Mouse (Mus musculus): ENCODE data around the gene Fbxw27. TPM values are rescaled to one million over a fixed set of nuclear protein-coding genes. Genes with fewer than 3 reads are reported as not detected.
A peak's percentile ranks its signal among the peaks of the same experiment; 100 is the strongest.
"Not testable (repeated sequence)": the region's sequence is repeated elsewhere in the genome, so short reads cannot be mapped to it uniquely, and the experiment has no call there.

Gene Fbxw27
- total RNA-seq (2014; rRNA removed) (not detected in 2 replicates), polyA plus RNA-seq (2015; fragmentation: Nextera tagmentation; extraction: Ambion mirVana) (not detected in 2 replicates)

GRCm38 (mm10) chr9:109790570-109790969 is at the start of gene Fbxw27:
TSS of gene Fbxw27 (minus strand) at chr9:109790670.
- not testable (repeated sequence) for ATAC-seq; H3K9me3 ChIP-seq (ENCODE audit: low read length); H3K27ac ChIP-seq; H3K9ac ChIP-seq (replicated peaks; ENCODE audit: low read length); H3K27me3 ChIP-seq (ENCODE audit: insufficient read depth, low read length); H3K4me2 ChIP-seq (ENCODE audit: low read depth, low read length); H3K4me1 ChIP-seq (ENCODE audit: insufficient read depth, low read length); H3K4me3 ChIP-seq (ENCODE audit: low read length); DNase-seq (ENCODE audit: low spot score); H3K36me3 ChIP-seq (ENCODE audit: insufficient read depth, low read length)
- WGBS: 81% methylated on average over 4 of the region's 4 CpGs

- DNase-seq (ENCODE audit: low spot score) (no peak), ATAC-seq (peak; percentile 46)
- H3K4me3 ChIP-seq (ENCODE audit: low read length): peak overlapping the region; percentile 67
- H3K9me3 ChIP-seq (ENCODE audit: low read length): no peaks in the 10 kb centered on the region
- H3K4me1 ChIP-seq (ENCODE audit: insufficient read depth, low read length): no peaks in the 10 kb centered on the region; the same call in 1 of the 2 replicates
- H3K9ac ChIP-seq (replicated peaks; ENCODE audit: low read length): peak overlapping the region; percentile 71
- no peaks in the 10 kb centered on the region for H3K36me3 ChIP-seq (ENCODE audit: insufficient read depth, low read length)
- H3K27ac ChIP-seq: peak overlapping the region; percentile 87
- peak overlapping the region; percentile 98 for H3K4me2 ChIP-seq (ENCODE audit: low read depth, low read length)
- no peak for TF ChIP-seq CTCF (IDR thresholded peaks at IDR 0.05; ENCODE audit: low read depth)
- 8% methylated on average over 6 of the region's 6 CpGs for WGBS
- no peaks in the 10 kb centered on the region for H3K27me3 ChIP-seq (ENCODE audit: insufficient read depth, low read length)
These were observed 42.6 kb upstream of the Fbxw27 start for GRCm38 (mm10) chr9:109833088-109833412.

GRCm38 (mm10) chr9:109832391-109833087 is 42.1 kb upstream of the Fbxw27 start, which contains the start of gene Nme6:
TSS of gene Nme6 (plus strand) at chr9:109832749.
- peak within 1 kb of the TSS; percentile 87 for H3K27ac ChIP-seq
- peak; percentile 98 for ATAC-seq
- DNase-seq (ENCODE audit: low spot score): peak; percentile 92
- H3K4me1 ChIP-seq (ENCODE audit: insufficient read depth, low read length): no peaks in the 10 kb centered on the region; the same call in 1 of the 2 replicates
- TF ChIP-seq CTCF (IDR thresholded peaks at IDR 0.05; ENCODE audit: low read depth): peak; percentile 85
- no peaks in the 10 kb centered on the region for H3K36me3 ChIP-seq (ENCODE audit: insufficient read depth, low read length)
- H3K27me3 ChIP-seq (ENCODE audit: insufficient read depth, low read length): no peaks in the 10 kb centered on the region
- H3K9me3 ChIP-seq (ENCODE audit: low read length): no peaks in the 10 kb centered on the region
- WGBS: under 1% methylated on average over 32 of the region's 32 CpGs
- H3K9ac ChIP-seq (replicated peaks; ENCODE audit: low read length): peak within 1 kb of the TSS; percentile 71
- peak within 1 kb of the TSS; percentile 67 for H3K4me3 ChIP-seq (ENCODE audit: low read length)
- peak within 1 kb of the TSS; percentile 98 for H3K4me2 ChIP-seq (ENCODE audit: low read depth, low read length)

GRCm38 (mm10) chr9:109826181-109826580 is 35.7 kb upstream of the Fbxw27 start:
- WGBS: 81% methylated on average over 5 of the region's 5 CpGs
- H3K9me3 ChIP-seq (ENCODE audit: low read length): no peaks in the 10 kb centered on the region
- no peak overlapping the region for H3K9ac ChIP-seq (replicated peaks; ENCODE audit: low read length)
- DNase-seq (ENCODE audit: low spot score) (no peak), ATAC-seq (no peak)
- H3K27me3 ChIP-seq (ENCODE audit: insufficient read depth, low read length): no peaks in the 10 kb centered on the region
- H3K4me1 ChIP-seq (ENCODE audit: insufficient read depth, low read length): no peaks in the 10 kb centered on the region
- no peak overlapping the region for H3K4me2 ChIP-seq (ENCODE audit: low read depth, low read length)
- no peak overlapping the region for H3K27ac ChIP-seq
- H3K4me3 ChIP-seq (ENCODE audit: low read length): no peak overlapping the region
- no peaks in the 10 kb centered on the region for H3K36me3 ChIP-seq (ENCODE audit: insufficient read depth, low read length)
- TF ChIP-seq CTCF (IDR thresholded peaks at IDR 0.05; ENCODE audit: low read depth): no peak

GRCm38 (mm10) chr9:109825739-109826138 is 35.3 kb upstream of the Fbxw27 start:
- H3K9ac ChIP-seq (replicated peaks; ENCODE audit: low read length): no peak overlapping the region
- H3K4me2 ChIP-seq (ENCODE audit: low read depth, low read length): no peak overlapping the region
- no peak for TF ChIP-seq CTCF (IDR thresholded peaks at IDR 0.05; ENCODE audit: low read depth)
- no peak for DNase-seq (ENCODE audit: low spot score)
- H3K4me3 ChIP-seq (ENCODE audit: low read length): no peak overlapping the region
- H3K4me1 ChIP-seq (ENCODE audit: insufficient read depth, low read length): no peaks in the 10 kb centered on the region
- no peak overlapping the region for H3K27ac ChIP-seq
- WGBS: 76% methylated on average over 4 of the region's 4 CpGs
- ATAC-seq: no peak
- no peaks in the 10 kb centered on the region for H3K36me3 ChIP-seq (ENCODE audit: insufficient read depth, low read length)
- no peaks in the 10 kb centered on the region for H3K9me3 ChIP-seq (ENCODE audit: low read length)
- H3K27me3 ChIP-seq (ENCODE audit: insufficient read depth, low read length): no peaks in the 10 kb centered on the region

- no peak for TF ChIP-seq CTCF (IDR thresholded peaks at IDR 0.05; ENCODE audit: low read depth)
- no peaks in the 10 kb centered on the region for H3K9me3 ChIP-seq (ENCODE audit: low read length)
- H3K36me3 ChIP-seq (ENCODE audit: insufficient read depth, low read length): no peaks in the 10 kb centered on the region
- H3K27ac ChIP-seq: no peak overlapping the region
- 67% methylated on average over 6 of the region's 6 CpGs for WGBS
- H3K27me3 ChIP-seq (ENCODE audit: insufficient read depth, low read length): no peaks in the 10 kb centered on the region
- H3K9ac ChIP-seq (replicated peaks; ENCODE audit: low read length): no peak overlapping the region
- DNase-seq (ENCODE audit: low spot score) (no peak), ATAC-seq (no peak)
- no peaks in the 10 kb centered on the region for H3K4me1 ChIP-seq (ENCODE audit: insufficient read depth, low read length)
- H3K4me2 ChIP-seq (ENCODE audit: low read depth, low read length): no peak overlapping the region
- no peak overlapping the region for H3K4me3 ChIP-seq (ENCODE audit: low read length)
These were observed 25.9 kb upstream of the Fbxw27 start for GRCm38 (mm10) chr9:109816341-109816740.

GRCm38 (mm10) chr9:109813424-109813823 is 23.0 kb upstream of the Fbxw27 start:
- ATAC-seq (peak; percentile 64), DNase-seq (ENCODE audit: low spot score) (peak; percentile 40)
- 0 out of 2 replicates have a peak overlapping the region, but pooled peaks have one; percentile 2 for H3K9ac ChIP-seq (replicated peaks; ENCODE audit: low read length)

More at GRCm38 (mm10) chr9:109813424-109813823, 23.0 kb upstream of the Fbxw27 start:
- Histone ChIP-seq H3K4me2 (ENCODE audit: low read depth, low read length) (no peak overlapping the region), H3K4me3 (ENCODE audit: low read length) (no peak overlapping the region), H3K4me1 (ENCODE audit: insufficient read depth, low read length) (no peaks in the 10 kb centered on the region), H3K27me3 (ENCODE audit: insufficient read depth, low read length) (no peaks in the 10 kb centered on the region), H3K27ac (peak overlapping the region; percentile 22; the same call in 1 of the 2 replicates), H3K36me3 (ENCODE audit: insufficient read depth, low read length) (no peaks in the 10 kb centered on the region), H3K9me3 (ENCODE audit: low read length) (no peaks in the 10 kb centered on the region)
- TF ChIP-seq CTCF (IDR thresholded peaks at IDR 0.05; ENCODE audit: low read depth): no peak
- WGBS: 20% methylated on average over 7 of the region's 7 CpGs

All from hindbrain, postnatal 0 days (tissue).